Mouse (Mus musculus): Measurements from ENCODE around the gene Nckap5.

DNA sequence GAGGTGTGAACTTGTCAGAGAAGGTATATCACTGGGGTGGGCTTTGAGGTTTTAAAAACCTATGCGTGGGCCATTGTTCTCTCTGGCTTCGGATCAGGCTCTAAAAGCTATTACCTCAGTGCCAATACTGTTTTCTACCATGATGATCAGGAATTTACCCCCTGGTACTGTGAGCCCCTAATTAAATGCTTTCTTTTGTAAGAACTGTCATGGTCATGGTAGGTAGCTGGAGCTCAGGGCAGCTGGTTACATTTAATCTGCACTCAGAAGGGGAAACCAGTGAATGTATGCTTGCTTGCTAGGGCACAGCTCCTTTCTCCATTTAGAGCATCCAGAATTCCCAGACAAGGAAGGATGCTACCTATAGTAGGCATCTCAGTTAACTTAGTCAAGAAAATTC, 759.7 kb downstream of the Nckap5 start:
- TF ChIP-seq CTCF (IDR thresholded peaks at IDR 0.05; ENCODE audit: low read depth) = no peak
- no peak for TF ChIP-seq EP300 (IDR thresholded peaks at IDR 0.05; ENCODE audit: low read depth)

All from liver, postnatal 0 days (tissue).